Mouse (Mus musculus) intestine, embryonic 15.5 days (tissue): ENCODE data around the gene Trim66. TPM values are rescaled to one million over a fixed set of nuclear protein-coding genes. Genes with fewer than 3 reads are reported as not detected.

Experiments used
- ATAC-seq: fragments of 200-750 bp; cut with Nextera tagmentation; 2 replicates; pipeline ENCODE4 v1.8.0; 2017; ENCODE audit warnings: moderate TSS enrichment, moderate library complexity
- H3K27ac ChIP-seq: fragments of 300-500 bp; sonication (generic); 2 replicates; pipeline ENCODE4 v1.5.1; 2015; ENCODE audit warnings: mild to moderate bottlenecking, inconsistent platforms
- H3K27me3 ChIP-seq: fragments of 300-500 bp; sonication (generic); replicated peaks from 2 replicates; pipeline ENCODE4 v1.6.1; 2015; ENCODE audit warnings: inconsistent platforms
- H3K36me3 ChIP-seq: fragments of 300-500 bp; sonication (generic); 2 replicates; pipeline ENCODE4 v1.6.1; 2015; ENCODE audit warnings: inconsistent platforms
- H3K4me1 ChIP-seq: fragments of 300-500 bp; sonication (generic); replicated peaks from 2 replicates; pipeline ENCODE4 v1.6.1; 2015; ENCODE audit warnings: inconsistent platforms
- H3K4me2 ChIP-seq: fragments of 300-500 bp; sonication (generic); replicated peaks from 2 replicates; pipeline ENCODE4 v1.6.1; 2015; ENCODE audit warnings: mild to moderate bottlenecking, inconsistent platforms
- H3K4me3 ChIP-seq: fragments of 300-500 bp; sonication (generic); replicated peaks from 2 replicates; pipeline ENCODE4 v1.5.1; 2015; ENCODE audit warnings: inconsistent platforms
- H3K9ac ChIP-seq: fragments of 300-500 bp; sonication (generic); 2 replicates; pipeline ENCODE4 v1.6.1; 2015; ENCODE audit warnings: inconsistent platforms
- H3K9me3 ChIP-seq: fragments of 300-500 bp; sonication (generic); 2 replicates; pipeline ENCODE4 v1.6.1; 2016; ENCODE audit warnings: inconsistent platforms
- WGBS: fragments of 180-500 bp; shearing (Covaris S2); methylation state at CpG from one replicate; pipeline ENCODE4 v1.1.7; 2015; 5-methylcytosine and 5-hydroxymethylcytosine counted together
- polyA plus RNA-seq: library from polyadenylated mRNA; unstranded; fragments of >200 nt; fragmentation: Nextera tagmentation; extraction: Ambion mirVana; gene quantifications from 2 replicates; pipeline ENCODE4 v1.2.1, GENCODE M21; 2015

The Trim66 gene
- polyA plus RNA-seq, 1 experiment from 2014 or later = 0.01 TPM

DNA sequence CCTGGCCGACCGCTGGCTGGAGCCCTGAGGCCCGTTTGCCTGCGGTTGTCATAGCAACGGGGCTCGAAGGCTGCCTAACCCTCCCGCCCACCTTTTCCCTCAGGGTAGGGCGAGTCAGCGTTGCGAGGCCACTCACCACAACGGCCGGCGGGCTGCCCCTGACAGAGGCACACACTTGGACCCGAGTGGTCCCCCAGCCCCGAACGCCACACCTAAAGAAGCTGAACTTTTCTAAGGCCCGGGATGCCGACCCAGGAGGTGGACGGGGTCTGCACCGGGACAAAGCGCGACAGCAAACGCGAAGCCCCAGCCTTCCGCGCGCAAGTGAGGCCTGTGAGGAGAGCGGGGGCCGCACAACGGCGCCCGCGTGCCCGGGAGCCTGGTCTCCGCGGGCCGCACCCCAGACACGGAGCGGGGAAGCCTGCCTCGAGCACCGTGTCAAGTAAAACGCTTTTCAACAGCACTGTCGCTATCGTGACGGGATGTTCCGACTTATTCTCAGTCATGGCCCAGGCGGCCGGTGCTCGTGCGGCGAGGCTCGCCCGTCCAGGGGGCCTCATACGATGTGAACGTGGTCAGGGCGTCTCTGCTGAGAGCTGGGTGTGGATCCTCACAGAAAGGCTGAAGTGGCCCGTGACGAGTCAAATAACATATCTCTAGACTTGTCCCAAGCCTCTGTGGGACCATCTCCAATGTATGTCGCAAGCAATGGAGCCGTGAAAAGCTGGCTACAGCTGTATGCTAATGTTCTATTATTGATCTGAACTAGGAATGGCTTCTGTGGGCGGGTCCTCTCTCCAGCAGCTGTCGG, 68.9 kb downstream of the Trim66 start, which contains the start of gene Stk33:
Gene Stk33, minus strand, starts transcription at position 301 of the 811 bp plus-strand sequence.
- H3K27me3 ChIP-seq = peaks cover 12% of the 10 kb centered on the region; the same call in 1 of the 2 replicates
- H3K4me3 ChIP-seq = peak within 1 kb of the TSS; percentile 42
- no peaks in the 10 kb centered on the region for H3K36me3 ChIP-seq
- peaks cover 8% of the 10 kb centered on the region; the same call in 1 of the 2 replicates for H3K4me1 ChIP-seq
- peak within 1 kb of the TSS; percentile 93 for H3K4me2 ChIP-seq
- whole genome bisulfite sequencing = 1% methylated on average over 62 of the region's 62 CpGs
- no peaks in the 10 kb centered on the region for H3K9me3 ChIP-seq
- no peak within 1 kb of the TSS for H3K27ac ChIP-seq
- peak; percentile 77 for ATAC-seq
- peak within 1 kb of the TSS; percentile 47 for H3K9ac ChIP-seq

DNA sequence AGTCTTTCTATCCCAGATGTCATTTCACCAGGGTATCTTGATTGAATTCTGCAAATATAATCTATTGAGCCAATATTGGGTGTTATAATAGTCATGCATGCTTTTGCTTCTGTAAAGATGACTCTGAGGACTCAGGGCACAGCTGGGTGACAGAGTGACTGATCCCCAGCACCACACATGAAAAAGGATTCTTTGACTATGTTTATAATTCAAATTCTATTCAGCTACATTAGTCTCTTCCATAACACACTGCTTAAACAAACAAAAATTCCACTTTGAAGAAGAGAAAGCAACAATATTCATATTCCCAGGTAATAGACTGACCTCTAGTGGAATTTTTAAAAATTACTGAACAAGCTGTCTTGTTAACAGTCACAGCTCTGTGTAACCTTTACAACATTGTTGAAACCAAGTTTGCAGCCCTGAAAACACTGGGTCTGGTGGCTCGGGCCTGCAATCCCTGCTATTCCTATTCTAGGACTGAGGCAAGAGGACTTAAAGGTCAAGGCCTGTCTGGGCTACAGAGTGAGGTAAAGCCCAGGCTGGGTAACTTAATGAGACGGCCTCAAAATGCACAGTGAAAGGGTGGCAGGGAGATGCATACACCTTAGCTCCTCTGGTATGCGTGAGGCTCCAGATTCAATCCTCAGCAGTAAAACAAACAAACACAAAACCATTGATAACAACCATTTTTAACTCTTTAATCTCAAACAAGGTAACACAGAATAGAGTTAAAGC, 83.3 kb downstream of the Trim66 start:
- no peaks in the 10 kb centered on the region; the same call in 1 of the 2 replicates for H3K27me3 ChIP-seq
- no peak overlapping the region for H3K4me3 ChIP-seq
- H3K27ac ChIP-seq = no peak overlapping the region
- H3K36me3 ChIP-seq = no peaks in the 10 kb centered on the region
- H3K9me3 ChIP-seq = no peaks in the 10 kb centered on the region
- no peak overlapping the region for H3K4me2 ChIP-seq
- no peak for ATAC-seq
- H3K9ac ChIP-seq = no peak overlapping the region
- H3K4me1 ChIP-seq = no peaks in the 10 kb centered on the region
- 42% methylated on average over 3 of the region's 3 CpGs for WGBS

DNA sequence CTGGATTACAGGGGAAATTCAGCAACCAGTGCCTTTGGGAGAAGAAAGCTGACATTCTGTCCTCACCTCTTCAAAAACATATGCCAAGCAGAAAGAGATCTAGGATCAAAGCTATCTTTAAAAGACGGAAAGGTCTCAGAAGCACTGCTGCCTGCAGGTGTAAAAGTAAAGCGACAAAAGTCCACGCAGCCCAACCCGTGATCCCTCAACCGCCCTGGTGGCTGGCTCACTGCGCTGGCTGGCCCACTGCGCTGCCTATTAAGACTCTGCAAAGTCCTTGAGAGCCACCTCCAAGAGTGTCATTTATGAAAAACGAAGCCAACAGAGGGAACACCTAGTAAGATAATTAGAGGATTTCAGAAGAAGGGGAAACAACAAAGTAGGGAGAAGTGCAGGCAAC, 85.1 kb downstream of the Trim66 start:
- no peaks in the 10 kb centered on the region for H3K36me3 ChIP-seq
- H3K27me3 ChIP-seq = no peaks in the 10 kb centered on the region; the same call in 1 of the 2 replicates
- ATAC-seq = no peak
- H3K4me1 ChIP-seq = no peaks in the 10 kb centered on the region
- H3K4me2 ChIP-seq = no peak overlapping the region
- no peaks in the 10 kb centered on the region for H3K9me3 ChIP-seq
- WGBS = 77% methylated on average over 8 of the region's 8 CpGs
- H3K4me3 ChIP-seq = no peak overlapping the region
- no peak overlapping the region for H3K27ac ChIP-seq
- H3K9ac ChIP-seq = no peak overlapping the region

DNA sequence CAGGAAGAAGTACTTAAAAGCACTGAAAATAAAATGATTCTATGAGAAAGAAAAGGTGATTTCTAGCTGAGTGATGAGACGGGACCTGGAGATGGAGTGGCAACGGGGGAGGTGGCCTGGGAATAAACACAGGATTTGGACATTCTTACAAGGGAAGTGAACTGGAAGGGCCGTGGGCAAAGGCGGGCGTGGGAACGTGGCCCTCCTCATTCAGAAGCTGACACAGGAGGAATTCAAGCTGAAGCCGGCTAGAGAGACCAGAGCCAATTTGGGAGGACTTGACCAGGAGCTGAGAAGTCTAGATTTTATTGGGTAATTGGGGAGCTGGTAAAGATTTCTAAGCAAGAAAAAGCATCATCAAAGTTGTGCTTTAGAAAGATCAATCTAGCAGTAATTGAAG, 102.4 kb downstream of the Trim66 start:
- Histone ChIP-seq H3K4me3 (no peak overlapping the region), H3K9me3 (no peaks in the 10 kb centered on the region), H3K4me1 (no peaks in the 10 kb centered on the region), H3K27ac (no peak overlapping the region), H3K4me2 (no peak overlapping the region), H3K27me3 (no peaks in the 10 kb centered on the region), H3K36me3 (no peaks in the 10 kb centered on the region), H3K9ac (no peak overlapping the region)
- ATAC-seq = no peak
- 67% methylated on average over 7 of the region's 7 CpGs for WGBS

DNA sequence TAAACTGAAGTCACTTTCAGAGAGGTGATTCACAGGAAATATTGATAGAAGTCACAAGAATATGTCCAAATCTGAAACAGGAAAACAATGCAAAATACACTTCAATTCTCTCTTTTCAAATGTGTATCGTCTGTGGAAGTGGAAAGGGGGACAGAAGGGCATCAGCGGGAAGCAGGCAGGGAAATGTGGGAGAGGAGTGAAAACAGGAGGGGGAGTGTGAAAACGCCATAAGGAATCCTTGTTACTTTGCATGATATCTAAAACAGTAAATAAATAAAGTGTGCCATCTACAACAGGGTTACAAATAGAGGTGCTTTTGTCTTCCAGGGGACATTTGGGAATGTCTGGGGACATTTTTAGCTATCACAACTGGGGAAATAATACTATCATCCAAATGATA, 108.6 kb downstream of the Trim66 start:
- H3K36me3 ChIP-seq = no peaks in the 10 kb centered on the region
- WGBS = 64% methylated on average over 3 of the region's 3 CpGs

More for the DNA sequence above, 108.6 kb downstream of the Trim66 start:
- Histone ChIP-seq H3K4me3 (no peak overlapping the region), H3K4me1 (no peaks in the 10 kb centered on the region), H3K27me3 (no peaks in the 10 kb centered on the region), H3K27ac (no peak overlapping the region), H3K9ac (no peak overlapping the region), H3K4me2 (no peak overlapping the region), H3K9me3 (no peaks in the 10 kb centered on the region)
- no peak for ATAC-seq

Other genes starting within 250 kb of the Trim66 start
- gene Stk33, start 69.1 kb downstream of the Trim66 start, polyA plus RNA-seq = 0.35 and 0.63 TPM in 2 replicates
- gene Rpl27a, start 11.0 kb upstream of the Trim66 start, polyA plus RNA-seq = 138 and 145 TPM in 2 replicates
- 61.3 and 64.4 TPM in 2 replicates for gene St5, start 195.5 kb upstream of the Trim66 start, polyA plus RNA-seq
- gene Akip1, start 195.6 kb upstream of the Trim66 start, polyA plus RNA-seq = 38.1 and 38.6 TPM in 2 replicates
- gene BC051019, start 215.7 kb upstream of the Trim66 start, polyA plus RNA-seq = 0.14 and 0.16 TPM in 2 replicates
- not detected in 2 replicates for gene Ascl3, start 223.6 kb upstream of the Trim66 start, polyA plus RNA-seq
- 64.4 and 65.2 TPM in 2 replicates for gene Tmem9b, start 244.7 kb upstream of the Trim66 start, polyA plus RNA-seq